Mouse (Mus musculus) layer of hippocampus, adult 2 months (tissue): ENCODE measurements around the gene Cyb5b. TPM values are rescaled to one million over a fixed set of nuclear protein-coding genes. Genes with fewer than 3 reads are reported as not detected.

Experiments
- DNase-seq, 2 experiments: peaks; one replicate each; pipeline ENCODE4 v3.0.0; 2022; ENCODE audit warnings: low spot score in 2 of 2
- H3K27ac ChIP-seq: fragments of 200-600 bp; 2 replicates; pipeline ENCODE4 v1.8.1; 2022
- H3K4me3 ChIP-seq: fragments of 200-600 bp; 2 replicates; pipeline ENCODE4 v1.8.1; 2022; ENCODE audit warnings: mild to moderate bottlenecking
- CTCF ChIP-seq: fragments of 200-600 bp; conservative IDR thresholded peaks from 2 replicates; pipeline ENCODE4 v1.8.1; 2022; ENCODE audit warnings: antibody characterized with exemption, mild to moderate bottlenecking, moderate library complexity
- total RNA-seq, 2 experiments: library from RNA; stranded (reverse); gene quantifications; 2 replicates each; pipeline ENCODE4 v1.2.3; 2021

Cyb5b gene
- total RNA-seq, 2 experiments from 2014 or later: 103 to 104 TPM

DNA sequence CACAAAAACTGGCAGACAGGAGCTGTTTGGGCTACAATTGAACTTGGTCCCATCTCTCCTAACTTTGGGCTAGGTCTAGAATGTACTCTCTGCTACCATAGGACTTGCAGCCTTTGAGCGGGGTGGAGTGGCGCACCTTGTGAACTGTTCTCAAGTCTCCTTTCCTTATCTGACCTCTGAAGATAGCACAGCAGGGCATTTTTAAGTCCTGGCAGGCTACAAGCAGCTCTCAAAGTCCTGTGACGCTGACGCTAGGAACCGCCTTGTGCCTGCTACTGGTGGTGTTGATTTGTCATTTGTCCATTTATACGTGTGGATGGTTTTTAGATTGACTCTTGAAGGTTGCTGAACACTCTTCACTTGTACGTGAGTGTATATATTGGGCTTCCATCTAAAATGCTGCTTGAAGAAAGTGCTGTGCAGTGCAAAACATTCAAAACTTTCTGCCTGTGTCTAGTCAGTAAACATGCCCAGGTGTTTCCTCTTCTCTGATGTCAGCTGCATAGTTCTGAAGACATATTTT lies 13.9 kb downstream of the Cyb5b start:
- Histone ChIP-seq H3K27ac (no peak overlapping the region), H3K4me3 (no peak overlapping the region)
- no peak for DNase-seq
- no peak for TF ChIP-seq CTCF

GRCm38 (mm10) chr8:107165745-107166144 lies 15.3 kb downstream of the Cyb5b start:
- no peak for DNase-seq
- no peak for TF ChIP-seq CTCF
- H3K4me3 ChIP-seq: no peak overlapping the region
- H3K27ac ChIP-seq: no peak overlapping the region

DNA sequence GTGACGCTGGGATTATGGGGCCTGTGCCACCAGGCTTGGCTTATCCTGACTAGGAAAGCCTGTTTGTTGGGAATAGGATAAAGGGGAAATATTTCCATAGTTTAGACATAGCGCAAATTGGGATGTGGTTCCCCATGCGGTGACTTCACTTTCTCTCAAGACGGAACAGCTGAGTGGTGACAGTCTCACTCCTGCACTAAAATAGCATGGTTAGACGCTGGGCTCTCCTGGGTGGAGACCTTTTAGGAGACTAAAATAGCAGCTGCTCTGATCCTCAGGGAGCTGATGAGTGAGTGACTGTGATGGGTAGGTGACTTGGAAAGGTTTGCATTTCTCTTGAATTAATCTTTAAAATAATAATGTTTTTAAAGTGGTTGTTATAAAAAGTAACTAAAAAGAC lies 17.4 kb downstream of the Cyb5b start:
- DNase-seq: no peak
- Histone ChIP-seq H3K27ac (no peak overlapping the region), H3K4me3 (no peak overlapping the region)
- TF ChIP-seq CTCF: no peak

GRCm38 (mm10) chr8:107172152-107172551 lies 21.7 kb downstream of the Cyb5b start:
- DNase-seq: no peak
- no peak overlapping the region for H3K4me3 ChIP-seq
- no peak for TF ChIP-seq CTCF
- 0 out of 2 replicates have a peak overlapping the region, but pooled peaks have one; percentile 18 for H3K27ac ChIP-seq

DNA sequence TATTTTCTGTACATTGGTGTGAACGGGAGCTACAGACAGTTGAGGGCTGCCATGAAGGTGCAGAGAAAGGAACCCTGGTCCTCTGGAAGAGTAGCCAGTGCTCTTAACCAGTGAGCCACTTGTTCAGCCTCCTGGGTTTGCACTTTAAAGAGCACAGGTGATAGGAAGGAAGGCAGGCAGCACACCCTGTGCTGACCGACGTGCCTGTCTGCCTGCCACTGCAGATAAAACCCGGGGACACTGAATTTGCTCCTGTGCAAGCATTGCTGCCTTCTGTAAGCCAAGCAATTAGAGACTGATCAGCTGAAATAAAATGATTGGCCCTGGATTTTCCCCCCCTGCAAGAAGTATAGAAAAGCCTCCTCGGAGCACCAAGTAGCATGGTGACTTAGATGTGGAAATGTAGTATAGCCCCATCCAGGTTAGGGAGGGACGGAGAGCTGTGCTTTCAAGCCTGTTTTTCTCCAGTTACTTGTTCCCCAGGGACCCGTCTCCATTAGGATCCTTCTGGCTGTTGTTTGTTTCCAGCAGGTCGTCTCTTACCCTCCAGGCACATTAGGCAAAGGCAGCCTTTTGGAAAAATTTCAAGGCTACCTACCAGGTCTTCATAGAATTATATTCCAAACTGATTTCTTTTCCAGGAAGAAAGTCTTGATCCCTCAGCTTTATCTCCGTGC lies 22.7 kb downstream of the Cyb5b start:
- H3K4me3 ChIP-seq: no peak overlapping the region
- no peak overlapping the region; the same call in 1 of the 2 replicates for H3K27ac ChIP-seq
- DNase-seq: no peak
- no peak for TF ChIP-seq CTCF

GRCm38 (mm10) chr8:107181122-107181521 lies 30.7 kb downstream of the Cyb5b start:
- Histone ChIP-seq H3K27ac (no peak overlapping the region), H3K4me3 (no peak overlapping the region)
- TF ChIP-seq CTCF: no peak
- no peak for DNase-seq

GRCm38 (mm10) chr8:107184996-107185395 lies 34.6 kb downstream of the Cyb5b start:
- DNase-seq: no peak
- no peak for TF ChIP-seq CTCF
- H3K4me3 ChIP-seq: no peak overlapping the region
- no peak overlapping the region for H3K27ac ChIP-seq

DNA sequence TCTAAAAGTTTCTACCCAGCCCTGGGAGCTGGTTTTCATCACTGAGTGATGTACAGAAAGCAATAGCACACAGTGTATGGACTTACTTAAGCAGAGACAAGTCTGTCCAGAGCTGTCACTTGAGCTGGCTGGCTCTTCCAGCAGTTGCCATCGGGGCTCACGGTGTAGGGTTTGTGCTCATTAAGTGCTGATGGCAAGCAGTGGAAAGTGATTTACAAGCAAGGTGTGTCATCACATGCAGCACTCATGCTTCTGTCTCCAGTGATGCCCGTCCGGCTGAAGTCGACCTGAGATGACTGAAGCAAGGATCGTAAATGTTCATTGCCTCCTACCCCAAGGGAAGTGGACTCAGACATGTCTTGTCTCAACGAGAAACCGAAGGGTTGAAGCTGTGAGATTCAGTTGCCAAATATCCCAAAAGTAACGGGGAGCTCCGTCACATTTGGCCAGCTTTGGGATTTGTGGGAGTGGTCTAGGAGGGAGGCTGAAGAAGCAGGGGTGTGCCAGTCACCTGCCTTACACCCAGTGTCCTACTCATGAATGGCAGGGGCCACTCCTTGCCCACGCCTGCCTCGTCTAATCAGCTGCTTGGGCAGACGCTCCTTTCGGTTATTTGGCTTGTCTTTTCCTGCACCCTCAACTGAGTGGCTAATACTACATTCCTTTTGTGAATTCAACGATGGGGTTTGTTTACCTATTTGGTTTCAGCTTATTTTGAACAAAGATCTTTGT lies 36.4 kb downstream of the Cyb5b start:
- TF ChIP-seq CTCF: no peak
- Histone ChIP-seq H3K4me3 (no peak overlapping the region), H3K27ac (peak overlapping the region; percentile 67; the same call in 1 of the 2 replicates)
- no peak for DNase-seq

- DNase-seq: no peak
- H3K4me3 ChIP-seq: no peak overlapping the region
- no peak for TF ChIP-seq CTCF
- H3K27ac ChIP-seq: peak overlapping the region; percentile 28; the same call in 1 of the 2 replicates
These were observed 37.2 kb downstream of the Cyb5b start for GRCm38 (mm10) chr8:107187631-107188030.

DNA sequence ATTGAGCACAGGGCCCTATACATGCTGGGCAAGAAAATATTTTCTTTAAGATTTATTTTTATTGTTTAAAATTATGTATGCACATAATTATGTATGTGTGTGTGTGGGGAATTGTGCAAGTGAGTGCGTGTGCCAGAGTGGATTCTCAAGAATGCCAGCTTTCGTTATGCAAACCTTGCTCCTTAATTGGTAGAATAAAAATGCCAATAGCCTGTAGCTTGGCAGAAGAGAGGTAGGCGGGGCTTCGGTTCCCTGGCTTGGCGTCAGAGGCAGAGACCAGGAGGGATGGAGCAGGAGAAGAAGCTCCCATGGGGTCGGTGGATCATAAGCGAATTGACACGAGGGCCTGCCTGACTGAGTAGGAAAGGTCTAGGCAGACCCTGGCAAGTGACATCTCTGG lies 42.2 kb downstream of the Cyb5b start:
- H3K4me3 ChIP-seq: no peak overlapping the region
- TF ChIP-seq CTCF: no peak
- no peak overlapping the region for H3K27ac ChIP-seq
- DNase-seq: no peak

DNA sequence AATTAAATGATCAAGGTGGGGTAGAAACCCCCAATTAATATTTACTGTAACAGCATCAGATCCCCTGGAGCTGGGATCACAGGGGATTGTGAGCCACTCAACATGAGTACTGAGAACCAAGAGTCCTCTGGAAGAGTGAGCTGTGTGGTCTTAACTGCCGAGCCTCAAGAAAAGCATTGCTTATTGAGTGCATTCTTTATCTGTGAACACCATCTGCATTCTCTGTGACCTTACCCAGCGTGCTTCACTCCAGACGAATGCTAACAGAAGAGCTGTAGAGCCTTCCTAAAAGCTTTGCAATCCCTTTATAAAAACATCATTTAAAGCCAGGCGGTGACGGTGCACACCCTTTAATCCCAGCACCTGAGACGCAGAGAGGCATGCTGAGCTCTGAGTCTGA lies 42.9 kb downstream of the Cyb5b start:
- Histone ChIP-seq H3K27ac (no peak overlapping the region), H3K4me3 (no peak overlapping the region)
- TF ChIP-seq CTCF: no peak
- DNase-seq: no peak

GRCm38 (mm10) chr8:107194786-107195451 lies 44.5 kb downstream of the Cyb5b start:
- H3K27ac ChIP-seq: no peak overlapping the region
- peak; percentile 40 for TF ChIP-seq CTCF
- DNase-seq: no peak
- H3K4me3 ChIP-seq: no peak overlapping the region
